Mouse (Mus musculus) liver, embryonic 14.5 days (tissue): ENCODE data around the gene Clcnka.

Experiments
- CTCF ChIP-seq: IDR thresholded peaks from 2 replicates; pipeline ENCODE4 v1.5.1; 2016; ENCODE audit warnings: antibody characterized with exemption, low read depth, control low read depth
- EP300 ChIP-seq: IDR thresholded peaks from 2 replicates; pipeline ENCODE4 v1.6.1; 2016; ENCODE audit warnings: antibody characterized with exemption, low read depth

GRCm38 (mm10) chr4:141427921-141428320 lies 29.4 kb upstream of the Clcnka start:
- TF ChIP-seq EP300 = no peak
- no peak for TF ChIP-seq CTCF
